Mouse (Mus musculus): ENCODE data around the gene Sstr4. TPM values are rescaled to one million over a fixed set of nuclear protein-coding genes. Genes with fewer than 3 reads are reported as not detected.

Sstr4 gene
- polyA plus RNA-seq, 1 experiment from 2014 or later, result 3.5 TPM

GRCm38 (mm10) chr2:148387652-148388581 lies 7.2 kb upstream of the Sstr4 start:
- ATAC-seq (ENCODE audit: low read depth), result no peak
- Histone ChIP-seq H3K9ac (replicated peaks; ENCODE audit: low read depth, low read length) (no peak overlapping the region), H3K36me3 (ENCODE audit: control insufficient read depth, insufficient read depth, low read length) (no peaks in the 10 kb centered on the region), H3K27me3 (ENCODE audit: control insufficient read depth, insufficient read depth, low read length) (no peaks in the 10 kb centered on the region), H3K4me3 (ENCODE audit: low read depth, low read length) (no peak overlapping the region), H3K4me2 (ENCODE audit: low read depth, low read length) (no peak overlapping the region), H3K4me1 (ENCODE audit: control insufficient read depth, insufficient read depth, low read length) (no peaks in the 10 kb centered on the region), H3K27ac (ENCODE audit: low read depth, low read length) (no peak overlapping the region), H3K9me3 (ENCODE audit: control insufficient read depth, low read length) (no peaks in the 10 kb centered on the region)
- WGBS, result 82% methylated on average over 6 of the region's 6 CpGs

DNA sequence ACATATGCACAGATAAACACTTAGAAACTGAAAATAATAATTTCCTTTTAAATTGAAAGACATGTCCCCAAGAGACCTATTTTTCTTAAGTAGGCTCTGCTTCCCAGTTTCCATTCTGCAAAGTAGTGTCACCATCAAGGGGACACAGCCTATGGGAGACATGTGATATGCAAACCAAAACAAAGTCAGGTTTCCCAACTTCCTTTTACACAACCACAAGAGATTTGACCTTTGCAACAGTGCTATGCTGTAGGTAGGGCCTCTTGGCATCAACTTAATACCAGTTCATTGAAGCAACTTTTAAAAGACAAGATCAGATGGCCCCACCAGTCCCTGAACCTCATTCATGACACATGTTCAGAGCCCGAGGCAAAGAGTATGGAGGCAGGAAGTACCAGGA lies 2.0 kb upstream of the Sstr4 start:
- Histone ChIP-seq H3K4me3 (ENCODE audit: low read depth, low read length) (no peak overlapping the region), H3K4me2 (ENCODE audit: low read depth, low read length) (no peak overlapping the region), H3K36me3 (ENCODE audit: control insufficient read depth, insufficient read depth, low read length) (no peaks in the 10 kb centered on the region), H3K27me3 (ENCODE audit: control insufficient read depth, insufficient read depth, low read length) (peaks cover 6% of the 10 kb centered on the region), H3K9ac (replicated peaks; ENCODE audit: low read depth, low read length) (no peak overlapping the region), H3K4me1 (ENCODE audit: control insufficient read depth, insufficient read depth, low read length) (0 out of 2 replicates have a peak, but pooled peaks cover 3% of the 10 kb centered on the region), H3K27ac (ENCODE audit: low read depth, low read length) (no peak overlapping the region), H3K9me3 (ENCODE audit: control insufficient read depth, low read length) (no peaks in the 10 kb centered on the region)
- no peak for ATAC-seq (ENCODE audit: low read depth)
- 77% methylated on average over 1 of the region's 1 CpGs for WGBS

DNA sequence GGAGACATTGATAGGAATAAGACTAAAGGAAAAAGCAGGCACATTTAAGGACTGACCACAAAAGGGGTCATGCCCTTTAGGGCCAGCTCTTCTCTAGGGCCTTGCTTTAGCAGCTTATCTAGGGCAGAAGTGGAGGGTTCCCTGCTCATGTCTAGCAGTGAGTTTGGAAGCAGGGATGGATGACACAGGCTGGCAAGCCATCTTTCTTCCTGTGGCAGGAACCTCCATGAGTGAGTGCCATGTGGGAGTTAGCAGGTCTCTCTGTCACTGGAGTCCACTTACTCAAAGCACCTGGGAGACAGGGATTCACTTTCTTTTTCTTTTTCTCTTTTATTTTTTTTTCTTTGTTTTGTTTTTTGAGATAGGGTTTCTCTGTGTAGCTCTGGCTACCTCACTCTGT lies 1.3 kb upstream of the Sstr4 start:
- no peak overlapping the region for H3K9ac ChIP-seq (replicated peaks; ENCODE audit: low read depth, low read length)
- no peaks in the 10 kb centered on the region for H3K9me3 ChIP-seq (ENCODE audit: control insufficient read depth, low read length)
- no peak for ATAC-seq (ENCODE audit: low read depth)

DNA sequence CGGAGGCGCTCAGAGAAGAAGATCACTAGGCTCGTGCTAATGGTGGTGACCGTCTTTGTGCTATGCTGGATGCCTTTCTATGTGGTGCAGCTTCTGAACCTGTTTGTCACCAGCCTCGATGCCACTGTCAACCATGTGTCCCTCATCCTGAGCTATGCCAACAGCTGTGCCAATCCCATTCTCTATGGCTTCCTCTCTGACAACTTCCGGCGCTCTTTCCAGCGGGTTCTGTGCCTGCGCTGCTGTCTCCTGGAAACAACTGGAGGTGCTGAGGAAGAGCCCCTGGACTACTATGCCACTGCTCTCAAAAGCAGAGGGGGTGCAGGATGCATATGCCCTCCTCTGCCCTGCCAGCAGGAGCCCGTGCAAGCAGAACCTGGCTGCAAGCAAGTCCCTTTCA lies 1.1 kb downstream of the Sstr4 start:
- 76% methylated on average over 10 of the region's 10 CpGs for WGBS
- ATAC-seq (ENCODE audit: low read depth), result peak; percentile 30; the same call in 1 of the 2 replicates

More for the DNA sequence above, 1.3 kb upstream of the Sstr4 start:
- Histone ChIP-seq H3K4me2 (ENCODE audit: low read depth, low read length) (no peak overlapping the region), H3K4me3 (ENCODE audit: low read depth, low read length) (no peak overlapping the region), H3K27me3 (ENCODE audit: control insufficient read depth, insufficient read depth, low read length) (peaks cover 6% of the 10 kb centered on the region), H3K36me3 (ENCODE audit: control insufficient read depth, insufficient read depth, low read length) (no peaks in the 10 kb centered on the region), H3K4me1 (ENCODE audit: control insufficient read depth, insufficient read depth, low read length) (0 out of 2 replicates have a peak, but pooled peaks cover 3% of the 10 kb centered on the region), H3K27ac (ENCODE audit: low read depth, low read length) (no peak overlapping the region)

DNA sequence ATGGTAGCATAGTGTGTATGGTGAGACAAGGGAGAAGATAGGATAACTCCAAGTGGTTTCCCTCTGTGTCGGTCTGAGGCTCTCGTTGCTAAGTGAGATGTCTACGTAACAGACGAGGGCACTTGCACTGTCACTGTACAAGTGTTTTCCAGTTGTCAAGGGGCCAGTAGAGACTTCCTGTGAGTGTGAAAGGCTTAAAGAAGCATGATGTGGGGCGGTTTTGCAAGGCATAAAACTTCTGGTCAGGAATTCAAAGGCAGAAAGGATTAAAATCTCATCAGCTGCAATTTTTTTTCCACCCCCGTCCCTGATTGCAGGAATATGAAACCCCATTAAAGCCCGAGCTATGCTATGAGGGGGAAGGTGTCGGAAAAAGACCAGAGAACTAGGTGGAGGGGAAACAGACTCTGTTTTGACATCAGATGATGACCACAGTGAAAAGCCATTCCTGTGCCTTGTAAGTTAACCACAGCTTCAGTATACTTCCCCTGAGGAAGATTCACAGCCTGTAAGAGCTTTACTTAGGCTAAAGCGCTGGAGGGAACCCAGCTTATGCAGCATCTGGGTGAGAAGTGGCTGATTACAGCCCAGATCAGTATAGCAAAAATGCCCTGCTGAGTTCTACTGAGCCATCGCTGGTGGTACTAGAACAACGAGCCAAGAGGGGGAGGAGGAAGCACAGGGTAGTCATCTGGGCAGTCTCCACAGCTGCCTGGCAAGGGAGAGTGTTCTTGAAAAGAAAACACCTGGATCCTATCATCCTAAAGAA lies 2.1 kb downstream of the Sstr4 start:
- Histone ChIP-seq H3K4me2 (ENCODE audit: low read depth, low read length) (no peak overlapping the region), H3K36me3 (ENCODE audit: control insufficient read depth, insufficient read depth, low read length) (no peaks in the 10 kb centered on the region), H3K27me3 (ENCODE audit: control insufficient read depth, insufficient read depth, low read length) (peaks cover 6% of the 10 kb centered on the region), H3K27ac (ENCODE audit: low read depth, low read length) (no peak overlapping the region), H3K4me1 (ENCODE audit: control insufficient read depth, insufficient read depth, low read length) (0 out of 2 replicates have a peak, but pooled peaks cover 3% of the 10 kb centered on the region), H3K9me3 (ENCODE audit: control insufficient read depth, low read length) (no peaks in the 10 kb centered on the region), H3K4me3 (ENCODE audit: low read depth, low read length) (no peak overlapping the region), H3K9ac (replicated peaks; ENCODE audit: low read depth, low read length) (no peak overlapping the region)
- WGBS, result 74% methylated on average over 11 of the region's 11 CpGs
- ATAC-seq (ENCODE audit: low read depth), result no peak

More for the DNA sequence above, 1.1 kb downstream of the Sstr4 start:
- H3K4me1 ChIP-seq (ENCODE audit: control insufficient read depth, insufficient read depth, low read length), result 0 out of 2 replicates have a peak, but pooled peaks cover 3% of the 10 kb centered on the region
- no peaks in the 10 kb centered on the region for H3K36me3 ChIP-seq (ENCODE audit: control insufficient read depth, insufficient read depth, low read length)
- H3K9ac ChIP-seq (replicated peaks; ENCODE audit: low read depth, low read length), result no peak overlapping the region
- no peak overlapping the region; the same call in 1 of the 2 replicates for H3K4me3 ChIP-seq (ENCODE audit: low read depth, low read length)
- peak overlapping the region; percentile 81 for H3K4me2 ChIP-seq (ENCODE audit: low read depth, low read length)
- H3K9me3 ChIP-seq (ENCODE audit: control insufficient read depth, low read length), result no peaks in the 10 kb centered on the region
- no peak overlapping the region for H3K27ac ChIP-seq (ENCODE audit: low read depth, low read length)
- H3K27me3 ChIP-seq (ENCODE audit: control insufficient read depth, insufficient read depth, low read length), result peaks cover 6% of the 10 kb centered on the region

- H3K4me2 ChIP-seq (ENCODE audit: low read depth, low read length), result no peak overlapping the region
- no peaks in the 10 kb centered on the region for H3K9me3 ChIP-seq (ENCODE audit: control insufficient read depth, low read length)
Measured at GRCm38 (mm10) chr2:148397784-148398100, 2.6 kb downstream of the Sstr4 start.

GRCm38 (mm10) chr2:148398901-148399685 lies 3.9 kb downstream of the Sstr4 start:
- Histone ChIP-seq H3K27ac (ENCODE audit: low read depth, low read length) (no peak overlapping the region), H3K4me1 (ENCODE audit: control insufficient read depth, insufficient read depth, low read length) (0 out of 2 replicates have a peak, but pooled peaks cover 3% of the 10 kb centered on the region), H3K4me2 (ENCODE audit: low read depth, low read length) (no peak overlapping the region), H3K4me3 (ENCODE audit: low read depth, low read length) (no peak overlapping the region), H3K9me3 (ENCODE audit: control insufficient read depth, low read length) (no peaks in the 10 kb centered on the region), H3K36me3 (ENCODE audit: control insufficient read depth, insufficient read depth, low read length) (no peaks in the 10 kb centered on the region), H3K9ac (replicated peaks; ENCODE audit: low read depth, low read length) (no peak overlapping the region), H3K27me3 (ENCODE audit: control insufficient read depth, insufficient read depth, low read length) (peaks cover 6% of the 10 kb centered on the region)
- ATAC-seq (ENCODE audit: low read depth), result no peak
- WGBS, result 90% methylated on average over 5 of the region's 5 CpGs

More at GRCm38 (mm10) chr2:148397784-148398100, 2.6 kb downstream of the Sstr4 start:
- peaks cover 6% of the 10 kb centered on the region for H3K27me3 ChIP-seq (ENCODE audit: control insufficient read depth, insufficient read depth, low read length)
- no peak overlapping the region for H3K27ac ChIP-seq (ENCODE audit: low read depth, low read length)
- H3K4me3 ChIP-seq (ENCODE audit: low read depth, low read length), result no peak overlapping the region
- WGBS, result 67% methylated on average over 1 of the region's 1 CpGs
- 0 out of 2 replicates have a peak, but pooled peaks cover 3% of the 10 kb centered on the region for H3K4me1 ChIP-seq (ENCODE audit: control insufficient read depth, insufficient read depth, low read length)
- H3K36me3 ChIP-seq (ENCODE audit: control insufficient read depth, insufficient read depth, low read length), result no peaks in the 10 kb centered on the region
- H3K9ac ChIP-seq (replicated peaks; ENCODE audit: low read depth, low read length), result no peak overlapping the region
- no peak for ATAC-seq (ENCODE audit: low read depth)

- no peak for ATAC-seq (ENCODE audit: low read depth)
- Histone ChIP-seq H3K27me3 (ENCODE audit: control insufficient read depth, insufficient read depth, low read length) (peaks cover 21% of the 10 kb centered on the region), H3K4me2 (ENCODE audit: low read depth, low read length) (no peak overlapping the region), H3K9ac (replicated peaks; ENCODE audit: low read depth, low read length) (no peak overlapping the region), H3K9me3 (ENCODE audit: control insufficient read depth, low read length) (no peaks in the 10 kb centered on the region), H3K27ac (ENCODE audit: low read depth, low read length) (no peak overlapping the region), H3K36me3 (ENCODE audit: control insufficient read depth, insufficient read depth, low read length) (no peaks in the 10 kb centered on the region), H3K4me1 (ENCODE audit: control insufficient read depth, insufficient read depth, low read length) (peaks cover 11% of the 10 kb centered on the region), H3K4me3 (ENCODE audit: low read depth, low read length) (no peak overlapping the region)
- WGBS, result 81% methylated on average over 1 of the region's 1 CpGs
Measured at GRCm38 (mm10) chr2:148402227-148402626, 7.1 kb downstream of the Sstr4 start.

All from neural tube, embryonic 14.5 days (tissue).